Mouse (Mus musculus): ENCODE data around the gene Kcnh7.

The Kcnh7 gene

GRCm38 (mm10) chr2:63183563-63184545 lies at the start of gene Kcnh7:
Kcnh7 (minus strand) TSS chr2:63184287.
- no peak for DNase-seq (ENCODE audit: low read depth)

GRCm38 (mm10) chr2:63207435-63207834 lies 23.3 kb upstream of the Kcnh7 start:
- no peak for DNase-seq (ENCODE audit: low read depth)

GRCm38 (mm10) chr2:63186014-63186413 lies 1.9 kb upstream of the Kcnh7 start:
- DNase-seq (ENCODE audit: low read depth), result no peak

DNA sequence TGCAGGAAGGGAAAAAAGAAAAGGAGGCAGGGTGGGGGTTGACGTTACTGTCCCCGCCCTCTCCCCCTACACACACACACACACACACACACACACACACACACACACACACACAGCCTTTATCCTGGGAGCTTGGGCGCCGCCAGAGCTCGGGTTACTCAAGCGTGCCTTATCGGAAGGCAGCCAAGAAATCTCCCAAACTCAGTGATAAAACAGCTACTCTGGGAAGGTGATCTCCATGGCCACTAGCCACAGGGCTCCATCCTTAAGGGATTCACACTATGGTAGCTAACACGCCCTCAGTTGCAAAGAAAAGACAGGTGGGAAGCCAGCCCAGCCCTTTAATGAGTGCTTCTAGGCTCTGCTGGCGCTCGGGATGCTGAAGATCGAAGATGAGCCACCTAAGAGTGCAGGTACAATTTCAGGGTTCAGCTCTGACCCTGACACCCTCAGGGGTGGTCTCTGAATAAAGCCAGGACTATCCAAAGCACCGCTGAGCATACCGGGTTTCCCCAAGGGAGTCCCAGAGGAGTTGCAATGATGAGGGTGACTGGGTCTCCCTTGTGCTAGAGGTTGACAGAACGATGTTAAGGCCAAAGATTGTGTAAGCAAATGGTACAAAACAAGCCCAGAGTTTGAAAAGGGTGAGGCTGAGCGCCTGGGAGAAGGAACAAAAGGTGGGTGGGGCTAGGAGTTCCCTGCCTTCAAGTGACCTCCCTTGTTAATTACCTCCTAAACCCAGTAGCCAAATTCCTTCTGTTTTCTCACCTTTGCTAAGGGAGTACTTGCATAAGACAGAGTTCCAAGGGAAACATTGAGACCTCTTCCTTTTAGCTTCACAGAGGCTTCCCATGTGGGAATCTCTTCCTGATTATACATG lies 704 bp upstream of the Kcnh7 start:
- no peak for DNase-seq (ENCODE audit: low read depth)

GRCm38 (mm10) chr2:63153701-63154100 lies 30.4 kb downstream of the Kcnh7 start:
- no peak for DNase-seq (ENCODE audit: low read depth)

DNA sequence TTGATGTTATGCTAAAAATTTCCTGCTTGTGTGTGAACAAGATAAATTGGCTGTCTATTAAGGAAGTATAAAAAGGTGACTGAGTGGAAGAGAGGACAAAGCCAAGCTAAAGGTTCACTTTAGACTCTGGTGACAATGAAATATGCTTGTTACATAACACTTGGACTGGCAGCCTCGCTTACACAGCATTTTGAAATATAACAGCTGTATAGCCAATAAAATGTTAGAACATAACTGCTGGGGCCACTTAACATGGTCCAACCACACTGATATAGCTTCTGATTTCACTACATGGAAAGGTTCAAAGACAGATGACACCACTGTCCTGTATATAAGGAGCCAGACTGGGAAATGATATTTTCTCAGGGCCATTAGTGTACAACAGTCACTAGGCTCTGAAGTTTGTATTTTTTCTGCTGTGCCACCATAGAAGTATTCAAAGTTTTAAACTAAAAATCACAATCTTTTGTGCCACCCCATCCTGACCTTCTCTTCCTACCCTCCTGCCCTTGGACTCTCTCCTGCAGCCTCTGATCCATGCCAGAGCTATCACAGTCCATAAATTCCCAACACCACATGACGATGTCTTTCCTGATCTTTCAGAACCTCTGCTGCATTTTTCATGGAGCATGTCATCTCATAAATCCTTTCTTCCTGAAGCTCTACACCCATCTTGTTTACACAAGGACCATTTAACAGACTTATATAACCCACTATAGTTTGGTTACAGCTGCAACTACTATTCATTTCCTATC lies 56.1 kb downstream of the Kcnh7 start:
- no peak for DNase-seq (ENCODE audit: low read depth)

- DNase-seq (ENCODE audit: low read depth), result no peak
These were observed 63.8 kb downstream of the Kcnh7 start for GRCm38 (mm10) chr2:63120316-63120715.

DNA sequence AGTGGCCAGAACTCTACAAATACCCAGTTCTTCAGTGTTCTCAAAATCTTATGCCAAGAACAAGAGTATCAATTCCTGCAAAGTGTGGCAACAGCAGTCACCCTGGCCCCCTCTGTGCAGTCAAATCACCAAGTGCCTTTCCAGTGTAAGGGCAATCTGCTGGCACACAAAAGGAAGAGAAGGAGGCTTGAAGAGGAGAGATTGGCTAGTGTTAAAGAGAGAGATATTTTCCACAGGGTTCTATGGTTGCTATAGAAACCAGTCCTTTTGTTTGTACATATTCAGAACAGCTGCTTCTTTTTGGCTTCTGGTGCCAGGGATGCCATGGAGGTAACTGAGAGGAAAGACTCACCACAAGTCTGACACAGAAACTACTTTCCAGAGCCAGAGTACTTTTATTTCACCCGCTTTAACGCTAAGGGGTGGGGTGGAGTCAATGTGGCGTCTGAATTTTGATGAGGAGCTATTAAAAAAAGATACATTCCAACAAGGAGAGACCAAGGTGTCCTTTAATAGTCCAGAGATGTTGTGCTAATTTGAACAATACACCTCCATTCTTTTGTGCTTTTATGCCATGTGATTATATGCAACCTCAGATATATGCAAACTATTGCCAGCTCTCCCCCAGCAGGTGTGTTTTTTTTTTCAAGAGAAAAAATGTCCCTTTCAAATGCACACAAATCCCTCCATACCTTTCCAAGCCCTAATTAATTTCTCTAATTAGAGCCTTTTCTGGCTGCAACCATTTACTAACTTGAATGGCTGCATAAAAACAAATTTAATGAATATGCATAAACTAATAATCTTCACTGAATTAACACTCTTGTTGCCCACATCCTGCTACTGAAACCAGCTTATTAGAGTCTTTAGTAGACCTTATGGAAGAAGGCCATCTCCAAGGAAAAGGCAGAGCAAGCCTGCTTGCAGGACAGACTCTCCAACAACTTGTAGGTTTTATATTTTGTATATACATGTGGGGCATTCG lies 66.6 kb downstream of the Kcnh7 start:
- no peak for DNase-seq (ENCODE audit: low read depth)

GRCm38 (mm10) chr2:63105971-63106370 lies 78.1 kb downstream of the Kcnh7 start:
- DNase-seq (ENCODE audit: low read depth), result no peak

GRCm38 (mm10) chr2:63099676-63100075 lies 84.4 kb downstream of the Kcnh7 start:
- DNase-seq (ENCODE audit: low read depth), result no peak

DNA sequence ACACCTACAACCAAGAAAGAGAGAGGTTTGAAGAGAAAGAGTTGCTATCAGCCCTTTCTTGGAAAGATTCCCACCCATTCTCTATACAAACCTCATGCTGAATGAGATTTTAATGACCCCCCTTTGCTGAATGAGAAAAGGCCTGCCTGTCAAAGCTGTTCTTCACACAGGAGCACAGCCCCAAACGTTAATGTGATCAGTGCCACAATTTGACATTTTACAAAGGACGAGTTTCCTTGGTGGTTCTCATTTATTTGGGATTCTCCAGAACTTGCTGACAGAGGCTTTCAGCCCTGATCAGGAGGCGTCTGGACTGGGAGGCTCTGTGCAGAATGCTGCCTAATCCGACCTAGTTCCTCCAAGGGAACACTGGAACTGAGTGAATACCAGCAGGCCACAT lies 92.3 kb downstream of the Kcnh7 start:
- DNase-seq (ENCODE audit: low read depth), result no peak

- no peak for DNase-seq (ENCODE audit: low read depth)
These were observed 93.6 kb downstream of the Kcnh7 start for GRCm38 (mm10) chr2:63090447-63090846.

DNA sequence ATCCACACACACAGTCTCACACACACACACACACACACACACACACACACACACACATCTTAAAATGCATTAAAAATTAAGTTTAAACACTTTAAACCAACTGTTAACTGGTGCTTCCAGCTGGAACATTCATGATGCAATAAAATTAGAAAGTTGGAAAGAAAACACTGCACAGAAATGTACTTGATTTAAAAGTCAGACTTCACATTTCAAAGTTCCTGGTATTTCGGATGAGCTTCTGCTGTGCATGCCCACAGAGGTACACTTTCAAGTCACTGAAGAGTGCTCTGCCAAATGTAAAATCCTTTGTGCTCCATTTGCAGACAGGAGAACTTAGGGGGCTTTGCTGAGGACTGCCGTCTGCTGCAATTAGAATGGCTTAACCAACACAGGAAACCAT lies 125.7 kb downstream of the Kcnh7 start:
- no peak for DNase-seq (ENCODE audit: low read depth)

DNA sequence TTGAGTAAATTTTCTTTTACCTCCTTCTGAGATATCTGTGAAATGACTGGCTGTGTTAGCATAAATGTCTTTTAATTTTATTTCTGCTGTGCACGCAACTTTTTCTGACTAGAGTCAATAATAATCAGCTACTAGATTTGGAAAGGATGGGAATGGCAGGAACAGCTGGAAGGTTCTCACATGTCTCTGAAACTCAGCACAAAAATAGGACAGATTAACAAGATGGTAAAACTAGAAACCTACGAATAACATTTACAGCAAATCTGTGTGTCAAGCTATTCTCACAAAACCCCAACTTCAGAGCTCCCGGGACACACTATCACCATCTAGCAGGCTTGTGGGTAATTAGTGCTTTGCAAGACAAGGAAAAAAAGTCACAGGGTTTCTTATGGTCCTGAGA lies 134.2 kb downstream of the Kcnh7 start:
- DNase-seq (ENCODE audit: low read depth), result no peak

GRCm38 (mm10) chr2:63039718-63040117 lies 144.4 kb downstream of the Kcnh7 start:
- DNase-seq (ENCODE audit: low read depth), result no peak

GRCm38 (mm10) chr2:63014909-63015308 lies 169.2 kb downstream of the Kcnh7 start:
- DNase-seq (ENCODE audit: low read depth), result no peak

- DNase-seq (ENCODE audit: low read depth), result no peak
These were observed 174.9 kb downstream of the Kcnh7 start for GRCm38 (mm10) chr2:63009141-63009540.

DNA sequence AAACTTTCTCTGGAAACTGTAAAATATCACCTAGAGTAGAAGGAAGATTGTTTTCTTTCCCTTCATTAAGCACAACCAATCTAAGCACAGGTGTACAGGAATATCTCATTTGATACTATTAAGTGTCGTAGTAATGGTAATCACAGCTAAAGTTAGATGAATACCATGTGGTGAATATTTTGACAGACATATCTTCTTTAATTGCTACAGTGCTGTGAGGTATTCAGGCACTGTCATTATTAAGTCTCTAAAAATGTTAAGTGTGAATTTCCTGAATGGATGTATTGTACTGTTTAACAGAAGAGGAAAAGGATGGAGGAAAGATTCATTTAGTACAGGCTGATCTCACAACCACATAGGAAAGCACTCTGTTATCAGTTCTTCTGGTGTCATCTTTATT lies 181.3 kb downstream of the Kcnh7 start:
- DNase-seq (ENCODE audit: low read depth), result no peak

DNA sequence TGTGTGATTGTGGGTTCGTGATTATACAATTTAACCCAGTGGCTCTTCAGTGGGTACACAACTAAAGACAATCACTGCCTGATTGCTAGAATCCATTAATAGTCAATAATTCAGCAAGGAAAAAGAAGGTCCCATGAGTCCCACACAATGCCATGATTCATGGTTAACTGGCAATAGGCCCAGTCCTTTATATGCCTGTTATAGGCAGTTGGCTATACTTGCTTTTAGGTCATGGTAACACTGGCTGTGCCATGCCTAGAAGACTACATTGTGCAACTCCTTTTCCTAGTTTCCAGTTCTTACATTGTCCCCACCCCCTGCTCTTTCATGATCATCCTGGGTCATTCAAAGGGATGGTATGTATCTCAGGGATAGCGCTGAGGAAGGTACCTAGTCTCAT lies 186.4 kb downstream of the Kcnh7 start:
- no peak for DNase-seq (ENCODE audit: low read depth)

GRCm38 (mm10) chr2:62988616-62989015 lies 195.5 kb downstream of the Kcnh7 start:
- DNase-seq (ENCODE audit: low read depth), result no peak

- DNase-seq (ENCODE audit: low read depth), result no peak
These were observed 200.2 kb downstream of the Kcnh7 start for GRCm38 (mm10) chr2:62983936-62984335.
